Mouse (Mus musculus) heart, embryonic 14.5 days (tissue): ENCODE measurements around the gene Obsl1. TPM values are rescaled to one million over a fixed set of nuclear protein-coding genes. Genes with fewer than 3 reads are reported as not detected.

Experiments used
- ATAC-seq: fragments of 200-750 bp; cut with Nextera tagmentation; 2 replicates; pipeline ENCODE4 v1.8.0; 2017; ENCODE audit warnings: low read depth, moderate TSS enrichment; ENCODE audit not compliant: insufficient number of reproducible peaks, insufficient read depth, low FRiP score
- H3K27ac ChIP-seq, 2 experiments: fragments of 200-500 bp in 1 of 2; fragments of 300-500 bp in 1 of 2; sonication (generic) in 1 of 2; replicated peaks in 1 of 2; 2 replicates each; pipeline ENCODE4 v1.5.1; 2012 to 2014; ENCODE audit warnings: low read depth in 2 of 2, low read length in 2 of 2, control low read depth in 1 of 2, mild to moderate bottlenecking in 1 of 2, mixed read lengths in 1 of 2; ENCODE audit not compliant: control insufficient read depth in 1 of 2, insufficient read depth in 1 of 2
- H3K27me3 ChIP-seq: fragments of 300-500 bp; sonication (generic); 2 replicates; pipeline ENCODE4 v1.6.1; 2014; ENCODE audit warnings: mild to moderate bottlenecking, low read length, control low read depth; ENCODE audit not compliant: control insufficient read depth, insufficient read depth
- H3K36me3 ChIP-seq: fragments of 300-500 bp; sonication (generic); 2 replicates; pipeline ENCODE4 v1.6.1; 2014; ENCODE audit warnings: mild to moderate bottlenecking, control low read depth, low read length, mixed read lengths; ENCODE audit not compliant: control insufficient read depth, insufficient read depth
- H3K4me1 ChIP-seq, 2 experiments: fragments of 200-500 bp in 1 of 2; fragments of 300-500 bp in 1 of 2; sonication (generic) in 1 of 2; 2 replicates each; pipeline ENCODE4 v1.6.1; 2012 to 2014; ENCODE audit warnings: low read length in 2 of 2, control low read depth in 1 of 2, mixed read lengths in 1 of 2; ENCODE audit not compliant: control insufficient read depth in 2 of 2, insufficient read depth in 2 of 2
- H3K4me2 ChIP-seq: fragments of 300-500 bp; sonication (generic); 2 replicates; pipeline ENCODE4 v1.6.1; 2014; ENCODE audit warnings: mild to moderate bottlenecking, low read length
- H3K4me3 ChIP-seq, 2 experiments: fragments of 200-500 bp in 1 of 2; fragments of 300-500 bp in 1 of 2; sonication (generic) in 1 of 2; 2 replicates each; pipeline ENCODE4 v1.5.1; 2012 to 2014; ENCODE audit warnings: low read length in 2 of 2, mild to moderate bottlenecking in 2 of 2, control low read depth in 1 of 2, low read depth in 1 of 2, moderate library complexity in 1 of 2; ENCODE audit not compliant: control insufficient read depth in 1 of 2, insufficient read depth in 1 of 2
- H3K9ac ChIP-seq: fragments of 300-500 bp; sonication (generic); 2 replicates; pipeline ENCODE4 v1.6.1; 2014; ENCODE audit warnings: mild to moderate bottlenecking, low read length
- H3K9me3 ChIP-seq: fragments of 300-500 bp; sonication (generic); 2 replicates; pipeline ENCODE4 v1.6.1; 2016; ENCODE audit warnings: low read length, control low read depth; ENCODE audit not compliant: control insufficient read depth
- WGBS: fragments of 180-500 bp; shearing (Covaris S2); extraction: QIAGEN DNeasy Blood & Tissue Kit; methylation state at CpG from one replicate; pipeline ENCODE4 v1.1.7; 2014; 5-methylcytosine and 5-hydroxymethylcytosine counted together
- polyA plus RNA-seq: library from polyadenylated mRNA; unstranded; fragments of >200 nt; fragmentation: Nextera tagmentation; extraction: Ambion mirVana; gene quantifications from 2 replicates; pipeline ENCODE4 v1.2.1, GENCODE M21; 2014

Obsl1 gene
- polyA plus RNA-seq, 1 experiment from 2014 or later = 124 TPM

DNA sequence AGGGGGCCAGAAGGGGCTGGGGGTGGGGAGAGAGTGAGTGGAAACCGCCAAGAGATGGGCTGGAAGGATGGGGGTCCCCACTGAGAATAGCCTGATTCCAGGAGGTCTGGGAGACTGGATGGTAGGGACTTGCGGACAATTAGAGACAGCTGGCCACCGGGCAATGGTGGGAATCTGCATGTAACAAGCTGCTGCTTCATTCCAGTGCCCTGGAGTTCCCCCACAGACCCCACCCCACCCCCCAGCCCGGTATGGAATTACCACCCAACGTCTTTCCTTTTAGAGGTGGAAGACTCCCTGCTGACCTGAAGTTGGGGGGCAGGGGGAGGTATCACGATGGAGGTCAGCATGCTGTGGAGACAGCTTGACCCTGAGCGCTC lies 58.2 kb downstream of the Obsl1 start:
- WGBS = 6% methylated on average over 7 of the region's 7 CpGs
- Histone ChIP-seq H3K27ac (no peak overlapping the region), H3K27me3 (peaks cover 73% of the 10 kb centered on the region), H3K4me2 (peak overlapping the region; percentile 47), H3K9ac (0 out of 2 replicates have a peak overlapping the region, but pooled peaks have one; percentile 5), H3K9me3 (no peaks in the 10 kb centered on the region), H3K4me1 (peaks cover 26 to 63% of the 10 kb centered on the region in 2 experiments), H3K36me3 (peaks cover 3% of the 10 kb centered on the region; the same call in 1 of the 2 replicates), H3K4me3 (no peak overlapping the region)
- no peak for ATAC-seq

DNA sequence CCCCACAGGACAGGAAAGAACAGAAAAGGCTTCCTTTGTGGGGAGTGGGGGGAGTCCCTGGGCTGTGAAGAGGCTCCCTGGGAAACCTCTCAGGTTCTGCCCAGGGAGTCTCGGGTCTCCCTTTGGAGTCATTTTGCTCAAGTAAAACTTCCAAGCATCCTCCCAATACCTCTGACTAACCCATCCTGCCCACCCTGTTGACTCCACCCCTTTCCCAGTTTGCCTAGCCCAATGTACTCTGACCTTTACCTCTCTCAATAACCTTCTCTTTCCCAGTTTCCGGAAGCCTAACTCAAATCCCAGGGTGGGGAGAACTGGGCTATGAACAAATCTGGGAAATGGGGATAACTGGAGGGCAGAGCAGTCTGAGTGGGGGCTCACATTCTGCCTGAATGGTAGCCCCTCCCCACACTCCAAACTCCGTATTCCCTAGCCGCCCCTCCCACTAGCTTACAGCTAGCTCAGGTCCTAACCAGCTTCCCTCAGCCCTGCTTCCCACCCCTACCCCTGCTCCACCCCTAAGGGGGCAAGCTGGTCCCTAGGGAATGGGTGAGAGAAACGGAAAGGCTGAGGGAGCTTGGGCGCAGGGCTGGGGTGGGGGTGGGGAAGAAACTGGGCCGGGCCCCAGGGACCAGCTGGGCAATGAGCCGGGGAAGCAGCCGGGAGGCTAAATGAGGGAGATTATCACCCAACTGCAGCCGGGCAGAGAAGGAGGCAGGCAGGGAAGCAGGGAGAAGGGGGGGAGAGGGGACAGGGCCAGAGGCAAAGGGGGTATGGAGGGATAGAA lies 58.8 kb downstream of the Obsl1 start:
- H3K4me1 ChIP-seq = peaks cover 26 to 63% of the 10 kb centered on the region in 2 experiments
- peaks cover 8% of the 10 kb centered on the region; the same call in 1 of the 2 replicates for H3K36me3 ChIP-seq
- no peak overlapping the region for H3K27ac ChIP-seq
- 12% methylated on average over 10 of the region's 10 CpGs for WGBS
- ATAC-seq = no peak
- no peaks in the 10 kb centered on the region for H3K9me3 ChIP-seq
- H3K9ac ChIP-seq = no peak overlapping the region; the same call in 1 of the 2 replicates
- peaks cover 67% of the 10 kb centered on the region for H3K27me3 ChIP-seq
- H3K4me2 ChIP-seq = peak overlapping the region; percentile 47
- no peak overlapping the region; a peak in 1 of 4 replicates for H3K4me3 ChIP-seq

DNA sequence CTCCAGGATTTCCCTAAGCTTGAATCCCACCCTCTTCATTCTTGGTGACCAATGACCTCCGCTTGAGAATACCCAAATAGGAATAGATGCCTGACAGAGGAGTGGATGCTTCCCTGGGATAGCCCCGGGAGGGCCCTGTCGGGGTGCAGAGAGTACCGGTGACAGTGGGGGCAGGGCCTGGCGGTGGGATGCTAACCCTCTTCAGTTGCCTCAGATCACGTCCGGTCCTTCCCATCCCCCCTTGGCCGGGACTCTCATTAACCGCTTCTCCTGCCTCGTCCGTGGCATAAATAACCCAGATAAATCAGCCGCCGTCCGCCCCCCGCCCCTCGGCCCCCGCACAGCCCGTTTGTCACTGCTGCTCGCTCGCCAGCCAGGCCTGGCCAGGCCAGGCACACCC lies 59.6 kb downstream of the Obsl1 start:
- peaks cover 26 to 63% of the 10 kb centered on the region in 2 experiments for H3K4me1 ChIP-seq
- peak overlapping the region; percentile 50; the same call in 1 of the 2 replicates for H3K9ac ChIP-seq
- 6% methylated on average over 20 of the region's 20 CpGs for WGBS
- H3K27me3 ChIP-seq = peaks cover 59% of the 10 kb centered on the region
- H3K36me3 ChIP-seq = peaks cover 15% of the 10 kb centered on the region
- no peak for ATAC-seq
- peak overlapping the region; percentile 65 for H3K4me2 ChIP-seq
- no peak overlapping the region for H3K4me3 ChIP-seq
- H3K9me3 ChIP-seq = no peaks in the 10 kb centered on the region
- no peak overlapping the region for H3K27ac ChIP-seq

DNA sequence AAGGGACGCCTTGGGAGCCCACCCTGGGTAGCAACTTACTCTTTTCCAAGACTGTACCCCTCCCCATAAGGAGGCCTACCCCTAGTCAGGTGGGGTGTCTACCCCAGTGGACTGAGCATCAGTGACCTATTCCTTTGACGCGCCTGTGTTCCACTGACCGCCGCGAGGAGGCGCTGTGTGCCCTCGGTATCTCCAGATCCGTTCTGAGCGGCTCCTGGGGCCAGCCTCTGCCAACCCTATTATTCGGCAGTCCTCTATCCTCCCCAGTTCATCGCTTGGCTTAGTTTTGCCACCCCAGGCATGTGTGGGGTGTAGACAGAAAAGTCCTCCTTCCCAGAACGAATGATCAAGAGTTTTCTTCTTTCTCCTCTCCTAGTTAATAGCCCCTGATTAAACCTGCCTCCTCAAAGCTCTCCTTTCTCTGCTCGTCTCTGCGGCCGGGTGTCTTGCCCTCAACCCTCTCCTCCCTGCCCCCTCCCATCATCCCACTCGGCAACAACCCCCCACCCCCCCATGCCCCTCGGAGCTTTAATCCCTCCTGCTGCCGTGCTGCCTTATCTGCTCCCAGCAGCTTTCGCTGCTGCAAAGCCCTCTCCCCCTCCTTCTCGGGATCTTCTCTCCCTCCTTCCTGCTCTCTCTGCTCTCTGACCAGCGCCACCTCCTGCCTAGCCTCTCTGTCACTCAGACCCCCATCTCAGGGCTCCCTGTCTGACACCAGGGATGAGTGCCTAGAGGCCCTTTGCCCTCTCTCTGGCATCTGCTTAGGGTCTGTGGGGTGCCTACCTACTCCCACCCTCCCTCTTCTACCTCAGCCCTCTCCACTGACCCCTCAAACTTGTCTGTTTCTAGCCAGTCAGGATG lies 60.3 kb downstream of the Obsl1 start:
- Histone ChIP-seq H3K27ac (no peak overlapping the region), H3K36me3 (peaks cover 22% of the 10 kb centered on the region), H3K4me1 (peaks cover 26 to 60% of the 10 kb centered on the region in 2 experiments), H3K9me3 (no peaks in the 10 kb centered on the region), H3K27me3 (peaks cover 52% of the 10 kb centered on the region), H3K4me3 (peak overlapping the region; percentile 8 to 23; a peak in 3 of 4 replicates), H3K9ac (peak overlapping the region; percentile 50), H3K4me2 (peak overlapping the region; percentile 65)
- 0 out of 2 replicates have a peak, but pooled peaks have one; percentile 28 for ATAC-seq
- under 1% methylated on average over 22 of the region's 22 CpGs for WGBS

DNA sequence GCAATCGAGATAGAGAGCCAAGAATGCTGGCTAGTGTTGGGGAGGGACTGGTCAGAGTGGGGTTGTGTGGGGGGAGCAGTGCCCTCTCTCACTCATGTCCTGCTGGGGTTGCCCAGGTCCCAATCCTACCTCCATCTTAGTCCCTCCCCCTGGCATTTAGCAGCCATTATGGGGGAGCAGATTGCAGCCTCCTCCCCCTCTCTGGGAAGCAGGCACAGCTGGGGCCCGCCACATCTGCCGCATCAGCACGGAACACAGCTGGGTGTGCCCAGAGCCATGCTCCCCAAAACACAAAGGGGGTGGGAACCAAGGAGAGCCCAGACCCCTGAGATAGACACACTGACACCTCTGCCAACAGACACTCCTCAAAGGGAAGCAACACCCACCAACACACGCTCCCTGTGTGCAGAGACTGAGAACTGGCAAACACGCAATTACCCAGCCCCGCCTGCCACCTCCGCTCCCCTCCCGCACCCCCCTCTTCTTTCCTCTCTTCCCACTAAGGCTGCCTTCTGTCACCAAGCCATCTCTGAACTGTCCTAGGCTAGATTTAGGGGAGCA lies 61.0 kb downstream of the Obsl1 start:
- H3K36me3 ChIP-seq = peaks cover 30% of the 10 kb centered on the region
- H3K4me2 ChIP-seq = peak overlapping the region; percentile 65
- H3K4me1 ChIP-seq = peaks cover 26 to 52% of the 10 kb centered on the region in 2 experiments
- H3K27ac ChIP-seq = no peak overlapping the region
- H3K9ac ChIP-seq = no peak overlapping the region
- no peak for ATAC-seq
- no peaks in the 10 kb centered on the region for H3K9me3 ChIP-seq
- H3K27me3 ChIP-seq = peaks cover 45% of the 10 kb centered on the region
- 18% methylated on average over 9 of the region's 9 CpGs for WGBS
- no peak overlapping the region for H3K4me3 ChIP-seq

DNA sequence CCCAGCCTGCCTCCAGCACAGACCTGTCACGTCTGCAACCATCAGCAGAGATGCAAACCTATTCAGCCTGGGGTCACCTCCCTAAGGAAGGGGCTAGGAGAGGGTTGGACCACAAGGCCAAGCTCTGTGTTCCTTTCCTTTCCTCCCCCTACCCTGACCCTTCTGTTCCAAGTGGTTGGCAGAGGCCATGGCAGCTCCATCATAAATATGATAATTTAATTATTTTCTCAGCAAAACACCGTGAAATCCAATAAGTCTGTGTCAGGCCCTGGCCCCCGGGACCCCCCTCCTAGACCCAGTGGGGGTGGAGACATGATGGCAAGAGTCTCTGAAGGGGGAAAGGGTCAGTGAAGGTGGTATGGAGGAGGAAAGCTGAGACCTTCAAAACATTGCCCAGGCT lies 62.0 kb downstream of the Obsl1 start:
- no peak overlapping the region for H3K4me3 ChIP-seq
- peaks cover 39% of the 10 kb centered on the region for H3K36me3 ChIP-seq
- H3K27me3 ChIP-seq = peaks cover 34% of the 10 kb centered on the region
- no peak overlapping the region for H3K9ac ChIP-seq
- WGBS = 56% methylated on average over 3 of the region's 3 CpGs
- H3K27ac ChIP-seq = no peak overlapping the region
- H3K4me1 ChIP-seq = peaks cover 23 to 46% of the 10 kb centered on the region in 2 experiments
- no peak for ATAC-seq
- no peak overlapping the region for H3K4me2 ChIP-seq
- H3K9me3 ChIP-seq = no peaks in the 10 kb centered on the region

DNA sequence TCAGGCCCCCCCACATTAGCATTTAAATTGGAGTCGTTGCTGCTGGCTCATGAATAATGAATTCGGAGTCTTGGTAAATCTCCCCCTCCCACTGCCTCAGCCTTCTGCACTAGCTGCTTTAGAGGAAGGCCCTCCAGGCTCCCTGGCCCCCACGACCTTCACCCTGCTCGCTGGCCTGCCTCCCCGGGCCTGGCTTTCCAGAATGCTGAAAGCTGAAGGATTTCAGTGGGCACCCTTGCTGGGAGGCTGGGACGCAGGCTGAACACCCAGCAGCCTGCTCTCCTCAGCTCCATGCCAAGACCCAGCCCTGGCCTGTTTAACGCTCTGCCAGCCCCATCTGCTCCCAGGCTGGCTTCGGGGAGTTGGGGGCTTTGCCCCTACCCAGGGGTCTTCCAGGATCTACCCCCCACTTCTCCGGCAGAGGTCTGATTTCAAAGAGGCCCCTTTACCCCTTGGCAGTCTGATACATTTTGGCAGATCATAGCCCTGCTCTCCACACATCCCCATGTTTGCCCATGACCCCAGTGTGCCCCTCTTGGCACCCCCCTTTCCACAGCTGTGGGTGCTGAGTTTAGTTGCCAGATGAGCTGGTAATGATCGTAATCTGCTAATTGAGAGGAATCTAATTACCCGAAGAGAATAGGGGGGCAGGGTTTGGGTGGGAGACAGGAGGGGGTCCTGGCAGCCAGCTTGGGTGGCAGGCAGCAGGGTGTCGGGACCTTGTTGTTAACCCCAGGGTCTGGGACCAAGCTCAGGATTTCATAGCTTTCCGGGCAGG lies 62.8 kb downstream of the Obsl1 start:
- peaks cover 20 to 40% of the 10 kb centered on the region in 2 experiments for H3K4me1 ChIP-seq
- no peak overlapping the region for H3K9ac ChIP-seq
- H3K27me3 ChIP-seq = peaks cover 27% of the 10 kb centered on the region
- no peaks in the 10 kb centered on the region for H3K9me3 ChIP-seq
- H3K27ac ChIP-seq = no peak overlapping the region
- no peak overlapping the region for H3K4me3 ChIP-seq
- WGBS = 54% methylated on average over 13 of the region's 13 CpGs
- H3K4me2 ChIP-seq = no peak overlapping the region
- ATAC-seq = no peak
- peaks cover 40% of the 10 kb centered on the region for H3K36me3 ChIP-seq
